Mouse (Mus musculus) liver, adult 2 months (tissue): ENCODE results near the gene Mllt6. TPM values are rescaled to one million over a fixed set of nuclear protein-coding genes. Genes with fewer than 3 reads are reported as not detected.

Experiments
- DNase-seq: peaks from one replicate; pipeline ENCODE4 v3.0.0-alpha.2; 2011; ENCODE audit warnings: low read depth, low spot score; ENCODE audit errors: extremely low read depth
- H3K27ac ChIP-seq: fragments of 200-500 bp; replicated peaks from 2 replicates; pipeline ENCODE4 v1.5.1; 2012; ENCODE audit warnings: low read depth, mild to moderate bottlenecking, control low read depth, inconsistent platforms, low read length; ENCODE audit not compliant: insufficient read depth
- H3K27me3 ChIP-seq: fragments of 200-500 bp; 2 replicates; pipeline ENCODE4 v1.6.1; 2012; ENCODE audit warnings: mild to moderate bottlenecking, moderate library complexity, low read length, inconsistent platforms; ENCODE audit not compliant: control insufficient read depth, insufficient read depth
- H3K36me3 ChIP-seq: fragments of 200-500 bp; 2 replicates; pipeline ENCODE4 v1.6.1; 2012; ENCODE audit warnings: low read length, inconsistent platforms; ENCODE audit not compliant: control insufficient read depth, insufficient read depth
- H3K4me1 ChIP-seq: fragments of 200-500 bp; 2 replicates; pipeline ENCODE4 v1.6.1; 2011; ENCODE audit warnings: low read length; ENCODE audit not compliant: control insufficient read depth, insufficient read depth
- H3K4me3 ChIP-seq: fragments of 200-500 bp; 2 replicates; pipeline ENCODE4 v1.5.1; 2011; ENCODE audit warnings: low read depth, mild to moderate bottlenecking, control low read depth, low read length, moderate library complexity; ENCODE audit not compliant: insufficient read depth
- H3K79me2 ChIP-seq: fragments of 200-500 bp; 2 replicates; pipeline ENCODE4 v1.6.1; 2012; ENCODE audit warnings: inconsistent platforms, mild to moderate bottlenecking, low read length, moderate library complexity; ENCODE audit not compliant: control insufficient read depth, insufficient read depth
- H3K9ac ChIP-seq: fragments of 200-500 bp; 2 replicates; pipeline ENCODE4 v1.6.1; 2012; ENCODE audit warnings: low read depth, mild to moderate bottlenecking, control low read depth, inconsistent platforms, low read length
- CTCF ChIP-seq: fragments of 200-500 bp; IDR thresholded peaks from 2 replicates; pipeline ENCODE4 v1.5.1; 2011; ENCODE audit warnings: low read depth, low read length, control low read depth
- POLR2A ChIP-seq: fragments of 200-500 bp; IDR thresholded peaks from 2 replicates; pipeline ENCODE4 v1.6.1; 2011; ENCODE audit warnings: low read length, control low read depth; ENCODE audit not compliant: insufficient read depth; ENCODE audit errors: extremely low read depth
- whole genome bisulfite sequencing: fragments of 180-500 bp; shearing (Covaris S2); methylation state at CpG from one replicate; pipeline ENCODE4 v1.1.7; 2018; 5-methylcytosine and 5-hydroxymethylcytosine counted together
- polyA plus RNA-seq: library from polyadenylated mRNA; depleted of rRNA; stranded (reverse); fragments of >200 nt; gene quantifications from 2 replicates; pipeline ENCODE4 v1.2.3, GENCODE M21; 2012; rRNA removed
- total RNA-seq: library from RNA; depleted of rRNA; stranded (reverse); fragments of >200 nt; gene quantifications from 2 replicates; pipeline ENCODE4 v1.2.3, GENCODE M21; 2014; rRNA removed

Mllt6 gene
- total RNA-seq (3.8 and 6.0 TPM in 2 replicates), polyA plus RNA-seq (8.9 and 11.2 TPM in 2 replicates)

GRCm38 (mm10) chr11:97662893-97663527 is at the start of gene Mllt6:
Gene Mllt6 (plus strand): TSS chr11:97663414.
- Histone ChIP-seq H3K4me1 (peaks cover 14% of the 10 kb centered on the region), H3K9ac (peak within 1 kb of the TSS; percentile 82), H3K36me3 (no peaks in the 10 kb centered on the region), H3K27me3 (no peaks in the 10 kb centered on the region), H3K27ac (peak within 1 kb of the TSS; percentile 22; the same call in 1 of the 2 replicates), H3K79me2 (no peaks in the 10 kb centered on the region), H3K4me3 (peak within 1 kb of the TSS; percentile 88)
- TF ChIP-seq POLR2A (0 out of 2 replicates have a peak, but pooled peaks have one; percentile 12), CTCF (no peak)
- 1% methylated on average over 40 of the region's 76 CpGs for WGBS
- DNase-seq = peak; percentile 44

- Histone ChIP-seq H3K27ac (no peak overlapping the region), H3K4me1 (peaks cover 3% of the 10 kb centered on the region; the same call in 1 of the 2 replicates), H3K27me3 (no peaks in the 10 kb centered on the region), H3K4me3 (no peak overlapping the region), H3K9ac (no peak overlapping the region), H3K36me3 (no peaks in the 10 kb centered on the region), H3K79me2 (no peaks in the 10 kb centered on the region)
- TF ChIP-seq POLR2A (no peak), CTCF (no peak)
- WGBS = 95% methylated on average over 4 of the region's 4 CpGs
- no peak for DNase-seq
Measured at GRCm38 (mm10) chr11:97615276-97615675, 47.9 kb upstream of the Mllt6 start.

- Histone ChIP-seq H3K79me2 (no peaks in the 10 kb centered on the region), H3K4me3 (no peak overlapping the region), H3K9ac (no peak overlapping the region), H3K27ac (no peak overlapping the region), H3K4me1 (peaks cover 3% of the 10 kb centered on the region; the same call in 1 of the 2 replicates), H3K27me3 (no peaks in the 10 kb centered on the region), H3K36me3 (no peaks in the 10 kb centered on the region)
- DNase-seq = peak; percentile 49
- TF ChIP-seq CTCF (no peak), POLR2A (no peak)
- WGBS = 43% methylated on average over 11 of the region's 11 CpGs
Measured at GRCm38 (mm10) chr11:97618368-97618767, 44.8 kb upstream of the Mllt6 start.

DNA sequence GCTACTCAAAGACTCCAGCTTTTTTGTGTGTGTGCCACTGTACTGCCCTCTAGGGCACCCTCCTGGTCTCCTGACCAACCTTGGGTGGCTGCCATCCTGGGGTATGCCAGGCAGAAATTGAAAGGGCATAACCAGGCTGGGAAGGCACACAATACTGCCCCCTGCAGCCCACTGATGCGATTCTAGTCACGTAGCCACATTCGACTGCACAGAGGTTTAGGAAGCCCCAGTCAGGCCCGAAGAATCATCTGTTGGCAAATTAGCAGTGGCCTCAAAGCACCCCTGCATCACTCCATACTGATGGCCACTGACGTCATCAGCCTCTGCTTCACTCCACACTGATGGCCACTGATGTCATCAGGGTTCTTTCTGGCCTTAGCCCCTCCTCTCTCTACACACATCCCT is 43.8 kb upstream of the Mllt6 start:
- peak; percentile 80 for DNase-seq
- TF ChIP-seq POLR2A = no peak
- TF ChIP-seq CTCF = peak; percentile 79
- H3K27ac ChIP-seq = no peak overlapping the region
- peaks cover 3% of the 10 kb centered on the region; the same call in 1 of the 2 replicates for H3K4me1 ChIP-seq
- H3K79me2 ChIP-seq = no peaks in the 10 kb centered on the region
- no peaks in the 10 kb centered on the region for H3K36me3 ChIP-seq
- 59% methylated on average over 5 of the region's 5 CpGs for WGBS
- H3K27me3 ChIP-seq = no peaks in the 10 kb centered on the region
- H3K4me3 ChIP-seq = no peak overlapping the region
- no peak overlapping the region for H3K9ac ChIP-seq

GRCm38 (mm10) chr11:97622440-97622839 is 40.8 kb upstream of the Mllt6 start:
- WGBS = 3% methylated on average over 6 of the region's 6 CpGs
- no peak overlapping the region for H3K4me3 ChIP-seq
- H3K36me3 ChIP-seq = no peaks in the 10 kb centered on the region
- no peak overlapping the region for H3K9ac ChIP-seq
- H3K79me2 ChIP-seq = no peaks in the 10 kb centered on the region
- H3K4me1 ChIP-seq = peaks cover 3% of the 10 kb centered on the region; the same call in 1 of the 2 replicates
- H3K27ac ChIP-seq = no peak overlapping the region
- DNase-seq = peak; percentile 53
- TF ChIP-seq POLR2A (no peak), CTCF (peak; percentile 81)
- H3K27me3 ChIP-seq = no peaks in the 10 kb centered on the region; the same call in 1 of the 2 replicates

- Histone ChIP-seq H3K4me3 (no peak overlapping the region), H3K9ac (no peak overlapping the region), H3K27ac (no peak overlapping the region), H3K79me2 (no peaks in the 10 kb centered on the region), H3K4me1 (peaks cover 2% of the 10 kb centered on the region; the same call in 1 of the 2 replicates), H3K36me3 (no peaks in the 10 kb centered on the region), H3K27me3 (peaks cover under 1% of the 10 kb centered on the region)
- no peak for TF ChIP-seq POLR2A
- TF ChIP-seq CTCF = no peak
- no peak for DNase-seq
- 58% methylated on average over 9 of the region's 9 CpGs for WGBS
Measured at GRCm38 (mm10) chr11:97623166-97623565, 40.0 kb upstream of the Mllt6 start.
